Mouse (Mus musculus) E14TG2a.4 (cell line): ENCODE data around the gene Rasgrf2.

Source experiments
- CTCF ChIP-seq: conservative IDR thresholded peaks from 2 replicates; pipeline ENCODE4 v1.5.1; 2014; ENCODE audit warnings: low read length
- NANOG ChIP-seq: IDR thresholded peaks from 2 replicates; pipeline ENCODE4 v1.6.1; 2014; ENCODE audit warnings: borderline replicate concordance, low read length, mixed read lengths
- POU5F1 ChIP-seq: IDR thresholded peaks from 2 replicates; pipeline ENCODE4 v1.6.1; 2014; ENCODE audit warnings: low read length, borderline replicate concordance

GRCm38 (mm10) chr13:92053001-92053400 lies 78.5 kb downstream of the Rasgrf2 start:
- TF ChIP-seq NANOG (no peak), CTCF (no peak), POU5F1 (no peak)
